Mouse (Mus musculus) liver, embryonic 14.5 days (tissue): ENCODE data around the gene a. TPM values are rescaled to one million over a fixed set of nuclear protein-coding genes. Genes with fewer than 3 reads are reported as not detected.

Experiments used
- ATAC-seq: fragments of 200-750 bp; cut with Nextera tagmentation; 2 replicates; pipeline ENCODE4 v1.8.0; 2017; ENCODE audit warnings: moderate number of reproducible peaks, mild to moderate bottlenecking, moderate library complexity; ENCODE audit not compliant: insufficient read depth
- DNase-seq, 3 experiments: peaks; one replicate each; pipeline ENCODE4 v3.0.0-alpha.2; 2012 to 2013; ENCODE audit warnings: low read depth in 3 of 3, low spot score in 3 of 3
- H3K27ac ChIP-seq: fragments of 300-500 bp; sonication (generic); 2 replicates; pipeline ENCODE4 v1.5.1; 2014; ENCODE audit warnings: moderate library complexity, mild to moderate bottlenecking, control low read depth, inconsistent platforms
- H3K27me3 ChIP-seq: fragments of 300-500 bp; sonication (generic); 2 replicates; pipeline ENCODE4 v1.6.1; 2014; ENCODE audit warnings: mild to moderate bottlenecking, low read length, moderate library complexity; ENCODE audit not compliant: control insufficient read depth, insufficient read depth
- H3K36me3 ChIP-seq: fragments of 300-500 bp; sonication (generic); replicated peaks from 2 replicates; pipeline ENCODE4 v1.6.1; 2014; ENCODE audit warnings: low read depth; ENCODE audit not compliant: control insufficient read depth, insufficient read depth
- H3K4me1 ChIP-seq, 2 experiments: fragments of 200-500 bp in 1 of 2; fragments of 300-500 bp in 1 of 2; sonication (generic) in 1 of 2; replicated peaks; 2 replicates each; pipeline ENCODE4 v1.6.1; 2012 to 2014; ENCODE audit warnings: antibody characterized with exemption in 1 of 2, inconsistent platforms in 1 of 2, low read length in 1 of 2; ENCODE audit not compliant: control insufficient read depth in 2 of 2, insufficient read depth in 2 of 2
- H3K4me2 ChIP-seq: fragments of 300-500 bp; sonication (generic); 2 replicates; pipeline ENCODE4 v1.6.1; 2014; ENCODE audit warnings: low read depth, mild to moderate bottlenecking, control low read depth, moderate library complexity
- H3K4me3 ChIP-seq, 2 experiments: fragments of 200-500 bp in 1 of 2; fragments of 300-500 bp in 1 of 2; sonication (generic) in 1 of 2; 2 replicates each; pipeline ENCODE4 v1.5.1; 2012 to 2014; ENCODE audit warnings: low read depth in 2 of 2, low read length in 2 of 2, mild to moderate bottlenecking in 2 of 2, control low read depth in 1 of 2, inconsistent platforms in 1 of 2, moderate library complexity in 1 of 2; ENCODE audit not compliant: insufficient read depth in 1 of 2
- H3K9ac ChIP-seq: fragments of 300-500 bp; sonication (generic); replicated peaks from 2 replicates; pipeline ENCODE4 v1.6.1; 2014; ENCODE audit warnings: mild to moderate bottlenecking, control low read depth, moderate library complexity
- H3K9me3 ChIP-seq: fragments of 300-500 bp; sonication (generic); 2 replicates; pipeline ENCODE4 v1.6.1; 2016; ENCODE audit warnings: low read length, mixed read lengths; ENCODE audit not compliant: control insufficient read depth
- CTCF ChIP-seq: IDR thresholded peaks from 2 replicates; pipeline ENCODE4 v1.5.1; 2016; ENCODE audit warnings: antibody characterized with exemption, low read depth, control low read depth
- EP300 ChIP-seq: IDR thresholded peaks from 2 replicates; pipeline ENCODE4 v1.6.1; 2016; ENCODE audit warnings: antibody characterized with exemption, low read depth
- WGBS: fragments of 180-500 bp; shearing (Covaris S2); extraction: QIAGEN DNeasy Blood & Tissue Kit; methylation state at CpG from one replicate; pipeline ENCODE4 v1.1.7; 2014; ENCODE audit not compliant: insufficient replicate concordance; 5-methylcytosine and 5-hydroxymethylcytosine counted together
- polyA plus RNA-seq, 2 experiments: library from polyadenylated mRNA; depleted of rRNA in 1 of 2; stranded (reverse) in 1 of 2; unstranded in 1 of 2; fragments of >200 nt; fragmentation: Nextera tagmentation in 1 of 2; extraction: Ambion mirVana in 1 of 2; gene quantifications; 2 replicates each; pipeline versions ENCODE4 v1.2.1 to v1.2.3; 2012 to 2014

a gene
- polyA plus RNA-seq, 2 experiments, result 0.25 to 0.36 TPM

DNA sequence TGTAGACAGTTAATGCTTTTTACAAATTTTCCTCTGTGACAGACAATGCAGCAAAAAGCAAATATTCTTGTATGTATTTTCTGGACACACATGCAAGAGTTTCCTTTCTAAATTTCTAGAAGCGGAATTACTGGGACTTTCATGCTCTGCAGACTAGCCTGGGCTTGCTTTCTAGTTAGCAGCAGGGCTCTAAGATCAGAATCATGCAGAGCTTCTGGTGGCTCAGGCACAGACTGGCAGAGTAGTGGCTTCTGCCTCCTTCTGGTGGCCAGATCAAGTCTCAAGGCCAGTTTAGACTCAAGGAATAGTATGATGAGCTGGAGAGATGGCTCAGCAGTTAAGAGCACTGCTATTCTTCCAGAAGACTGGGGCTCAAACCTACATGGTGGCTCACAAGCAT is 32.7 kb upstream of the a start:
- H3K27ac ChIP-seq, result no peak overlapping the region
- 53% methylated on average over 1 of the region's 1 CpGs for WGBS
- peaks cover 9 to 21% of the 10 kb centered on the region in 2 experiments for H3K4me1 ChIP-seq
- TF ChIP-seq EP300 (no peak), CTCF (no peak)
- H3K27me3 ChIP-seq, result no peaks in the 10 kb centered on the region
- no peaks in the 10 kb centered on the region for H3K9me3 ChIP-seq
- no peak overlapping the region for H3K4me3 ChIP-seq
- no peak overlapping the region for H3K9ac ChIP-seq
- no peak for DNase-seq
- no peaks in the 10 kb centered on the region for H3K36me3 ChIP-seq
- no peak overlapping the region for H3K4me2 ChIP-seq
- ATAC-seq, result no peak

DNA sequence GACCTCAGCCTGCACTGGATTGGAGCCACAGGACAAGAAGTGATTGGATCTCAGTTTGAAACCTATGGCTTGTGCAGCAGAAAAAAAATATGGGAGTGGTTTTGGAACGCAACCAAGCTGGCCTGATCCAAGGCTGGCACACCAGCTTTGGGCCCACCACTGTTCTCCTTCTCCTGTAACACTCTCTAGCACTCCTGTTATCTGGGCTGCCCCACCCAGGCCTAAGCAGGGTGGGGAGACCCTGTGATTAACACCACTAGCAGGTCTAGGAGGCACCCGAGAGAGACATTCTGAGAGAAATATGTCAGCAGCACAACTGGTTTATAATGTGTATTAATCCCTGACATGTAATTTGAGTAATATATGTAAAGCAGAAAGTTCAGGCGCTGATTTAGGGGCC is 28.0 kb upstream of the a start:
- Histone ChIP-seq H3K9ac (no peak overlapping the region), H3K27ac (peak overlapping the region; percentile 96), H3K4me2 (peak overlapping the region; percentile 48), H3K27me3 (no peaks in the 10 kb centered on the region), H3K4me3 (no peak overlapping the region), H3K4me1 (peaks cover 38 to 49% of the 10 kb centered on the region in 2 experiments), H3K9me3 (no peaks in the 10 kb centered on the region), H3K36me3 (no peaks in the 10 kb centered on the region)
- TF ChIP-seq CTCF, result no peak
- no peak for TF ChIP-seq EP300
- 37% methylated on average over 3 of the region's 3 CpGs for WGBS
- peak; percentile 47 for ATAC-seq
- DNase-seq, result peak in 2 of 3 experiments; percentile 20 to 39

DNA sequence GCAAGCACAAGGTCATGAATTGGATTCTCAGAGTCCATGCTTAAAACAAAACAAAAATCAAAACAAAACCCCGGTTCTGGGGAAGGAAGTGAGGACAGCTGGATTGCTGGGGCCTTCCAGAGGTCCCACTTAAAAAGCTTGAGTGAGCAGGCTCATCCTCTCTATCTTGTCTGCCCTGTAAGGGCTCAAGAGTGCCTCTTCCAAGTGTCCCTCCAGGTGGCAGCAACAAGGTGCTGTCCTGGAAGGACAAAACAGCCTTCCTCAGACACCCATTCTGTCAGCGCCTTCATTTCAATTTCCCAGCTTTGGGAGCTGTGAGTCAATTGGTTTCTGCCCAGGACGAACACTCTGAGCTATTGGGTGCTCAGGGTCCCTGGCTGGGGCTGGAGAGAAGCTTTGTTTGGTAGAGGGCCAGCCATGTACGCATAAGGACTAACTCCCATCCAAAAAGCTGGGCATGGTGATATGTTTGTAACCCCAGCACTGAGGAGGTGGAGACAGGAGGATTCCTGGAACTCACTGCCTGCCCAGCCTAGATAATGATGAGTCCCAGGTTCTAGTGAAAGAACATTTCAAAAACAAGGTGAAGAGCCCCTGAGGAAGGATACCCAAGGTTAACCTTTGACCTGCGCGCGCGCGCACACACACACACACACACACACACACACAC is 26.2 kb upstream of the a start:
- H3K4me2 ChIP-seq, result peak overlapping the region; percentile 74
- 48% methylated on average over 9 of the region's 9 CpGs for WGBS
- peaks cover 38 to 49% of the 10 kb centered on the region in 2 experiments for H3K4me1 ChIP-seq
- no peaks in the 10 kb centered on the region for H3K9me3 ChIP-seq
- ATAC-seq (peak; percentile 98), DNase-seq (peak; percentile 37 to 87 (median 51))
- peak overlapping the region; percentile 31 to 51 for H3K4me3 ChIP-seq
- H3K9ac ChIP-seq, result peak overlapping the region; percentile 60
- H3K27ac ChIP-seq, result peak overlapping the region; percentile 96
- H3K36me3 ChIP-seq, result no peaks in the 10 kb centered on the region
- peak; percentile 83 for TF ChIP-seq CTCF
- TF ChIP-seq EP300, result peak; percentile 92
- H3K27me3 ChIP-seq, result no peaks in the 10 kb centered on the region

DNA sequence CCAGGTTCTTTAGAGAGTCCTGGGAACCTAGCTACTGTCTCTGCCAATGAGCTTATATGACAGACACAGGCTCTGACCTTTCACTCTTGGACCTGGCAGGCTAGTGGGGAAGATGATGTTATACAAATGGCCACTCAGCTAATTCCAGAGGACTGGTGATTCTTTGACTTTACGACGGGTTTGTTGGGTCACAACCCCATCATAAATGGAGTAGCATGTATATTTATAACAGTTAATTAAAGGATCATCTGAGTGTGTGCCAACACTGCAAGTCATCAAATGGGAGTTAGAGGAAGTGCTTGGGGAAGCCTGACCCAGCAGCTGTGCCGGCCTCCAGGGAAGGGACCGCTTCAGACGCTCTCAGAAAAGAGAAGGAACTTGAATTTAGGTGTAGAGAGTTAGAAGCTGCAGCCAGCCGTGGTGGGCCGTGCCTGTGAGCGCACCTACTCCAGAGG is 25.6 kb upstream of the a start:
- TF ChIP-seq CTCF (no peak), EP300 (no peak)
- H3K9ac ChIP-seq, result peak overlapping the region; percentile 60
- H3K27ac ChIP-seq, result peak overlapping the region; percentile 96
- peak overlapping the region; percentile 74 for H3K4me2 ChIP-seq
- 42% methylated on average over 8 of the region's 8 CpGs for WGBS
- H3K27me3 ChIP-seq, result no peaks in the 10 kb centered on the region
- H3K4me1 ChIP-seq, result peaks cover 38 to 49% of the 10 kb centered on the region in 2 experiments
- H3K9me3 ChIP-seq, result no peaks in the 10 kb centered on the region
- H3K36me3 ChIP-seq, result no peaks in the 10 kb centered on the region
- ATAC-seq (peak; percentile 50), DNase-seq (peak in 1 of 3 experiments; percentile 45)
- no peak overlapping the region for H3K4me3 ChIP-seq

DNA sequence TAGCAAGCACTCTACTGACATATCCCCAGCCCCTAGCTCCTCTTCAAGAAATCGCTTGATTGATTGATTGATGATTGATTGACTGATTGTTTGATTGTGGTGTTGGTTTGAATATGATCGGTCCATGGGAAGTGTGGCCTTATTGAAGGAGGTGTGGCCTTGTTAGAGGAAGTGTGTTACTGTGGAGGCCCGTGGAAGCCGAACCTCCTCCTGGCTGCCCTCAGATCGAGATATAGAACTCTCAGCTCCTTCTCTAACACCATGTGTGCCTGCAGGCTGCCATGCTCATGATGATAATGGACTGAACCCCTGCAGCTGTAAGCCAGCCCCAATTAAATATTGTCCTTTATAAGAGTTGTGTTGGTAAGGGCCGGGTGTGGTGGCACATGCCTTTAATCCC is 24.2 kb upstream of the a start:
- Histone ChIP-seq H3K4me3 (no peak overlapping the region), H3K9me3 (no peaks in the 10 kb centered on the region), H3K9ac (no peak overlapping the region), H3K36me3 (no peaks in the 10 kb centered on the region), H3K4me1 (peaks cover 38 to 45% of the 10 kb centered on the region in 2 experiments), H3K27ac (peak overlapping the region; percentile 46; the same call in 1 of the 2 replicates), H3K27me3 (no peaks in the 10 kb centered on the region), H3K4me2 (no peak overlapping the region)
- ATAC-seq (no peak), DNase-seq (no peak)
- WGBS, result 42% methylated on average over 6 of the region's 6 CpGs
- TF ChIP-seq EP300 (no peak), CTCF (no peak)
